Mouse (Mus musculus): Measurements from ENCODE around the gene Abcc2. TPM values are rescaled to one million over a fixed set of nuclear protein-coding genes. Genes with fewer than 3 reads are reported as not detected.

The Abcc2 gene
- polyA plus RNA-seq (2014; fragmentation: Nextera tagmentation; extraction: Ambion mirVana): 4.5 and 5.1 TPM in 2 replicates

- ATAC-seq (replicated peaks; ENCODE audit: low FRiP score): no peak
- Histone ChIP-seq H3K36me3 (ENCODE audit: control insufficient read depth, insufficient read depth, low read length) (no peaks in the 10 kb centered on the region), H3K4me3 (ENCODE audit: low read depth, low read length) (no peak within 1 kb of the TSS), H3K4me1 (replicated peaks; ENCODE audit: control insufficient read depth, insufficient read depth, low read length) (no peaks in the 10 kb centered on the region), H3K9ac (ENCODE audit: low read depth, low read length) (no peak within 1 kb of the TSS), H3K9me3 (ENCODE audit: control insufficient read depth, low read length) (no peaks in the 10 kb centered on the region), H3K27ac (ENCODE audit: low read depth, low read length) (no peak within 1 kb of the TSS), H3K4me2 (peak within 1 kb of the TSS; percentile 29; the same call in 1 of the 2 replicates), H3K27me3 (replicated peaks; ENCODE audit: control insufficient read depth, insufficient read depth, low read length) (no peaks in the 10 kb centered on the region)
- WGBS: 73% methylated on average over 3 of the region's 3 CpGs
- no peak for DNase-seq (ENCODE audit: low spot score)
Observed at GRCm38 (mm10) chr19:43781980-43782379, at the start of gene Abcc2. Gene Abcc2, plus strand, starts transcription at chr19:43782192.

- H3K9me3 ChIP-seq (ENCODE audit: control insufficient read depth, low read length): no peaks in the 10 kb centered on the region
- no peak overlapping the region for H3K9ac ChIP-seq (ENCODE audit: low read depth, low read length)
- H3K36me3 ChIP-seq (ENCODE audit: control insufficient read depth, insufficient read depth, low read length): peaks cover 45% of the 10 kb centered on the region
- H3K4me2 ChIP-seq: no peak overlapping the region
- no peak for ATAC-seq (replicated peaks; ENCODE audit: low FRiP score)
- no peaks in the 10 kb centered on the region for H3K4me1 ChIP-seq (replicated peaks; ENCODE audit: control insufficient read depth, insufficient read depth, low read length)
- H3K27ac ChIP-seq (ENCODE audit: low read depth, low read length): no peak overlapping the region
- WGBS: 93% methylated on average over 10 of the region's 10 CpGs
- no peak for DNase-seq (ENCODE audit: low spot score)
- no peak overlapping the region for H3K4me3 ChIP-seq (ENCODE audit: low read depth, low read length)
- H3K27me3 ChIP-seq (replicated peaks; ENCODE audit: control insufficient read depth, insufficient read depth, low read length): no peaks in the 10 kb centered on the region
Observed at GRCm38 (mm10) chr19:43738409-43738808, 43.6 kb upstream of the Abcc2 start.

- no peaks in the 10 kb centered on the region for H3K27me3 ChIP-seq (replicated peaks; ENCODE audit: control insufficient read depth, insufficient read depth, low read length)
- no peak for DNase-seq (ENCODE audit: low spot score)
- WGBS: 96% methylated on average over 7 of the region's 7 CpGs
- no peak for ATAC-seq (replicated peaks; ENCODE audit: low FRiP score)
- peaks cover 53% of the 10 kb centered on the region for H3K36me3 ChIP-seq (ENCODE audit: control insufficient read depth, insufficient read depth, low read length)
- H3K27ac ChIP-seq (ENCODE audit: low read depth, low read length): no peak overlapping the region
- no peaks in the 10 kb centered on the region for H3K9me3 ChIP-seq (ENCODE audit: control insufficient read depth, low read length)
- H3K4me2 ChIP-seq: no peak overlapping the region
- no peaks in the 10 kb centered on the region for H3K4me1 ChIP-seq (replicated peaks; ENCODE audit: control insufficient read depth, insufficient read depth, low read length)
- no peak overlapping the region for H3K9ac ChIP-seq (ENCODE audit: low read depth, low read length)
- no peak overlapping the region for H3K4me3 ChIP-seq (ENCODE audit: low read depth, low read length)
Observed at GRCm38 (mm10) chr19:43743401-43743800, 38.6 kb upstream of the Abcc2 start.

- no peak for ATAC-seq (replicated peaks; ENCODE audit: low FRiP score)
- Histone ChIP-seq H3K4me3 (ENCODE audit: low read depth, low read length) (no peak overlapping the region), H3K4me1 (replicated peaks; ENCODE audit: control insufficient read depth, insufficient read depth, low read length) (no peaks in the 10 kb centered on the region), H3K36me3 (ENCODE audit: control insufficient read depth, insufficient read depth, low read length) (peaks cover 42% of the 10 kb centered on the region), H3K27ac (ENCODE audit: low read depth, low read length) (no peak overlapping the region), H3K9me3 (ENCODE audit: control insufficient read depth, low read length) (no peaks in the 10 kb centered on the region), H3K9ac (ENCODE audit: low read depth, low read length) (no peak overlapping the region), H3K27me3 (replicated peaks; ENCODE audit: control insufficient read depth, insufficient read depth, low read length) (no peaks in the 10 kb centered on the region), H3K4me2 (no peak overlapping the region)
- WGBS: 64% methylated on average over 3 of the region's 3 CpGs
- DNase-seq (ENCODE audit: low spot score): no peak
Observed at GRCm38 (mm10) chr19:43745740-43746139, 36.3 kb upstream of the Abcc2 start.

- DNase-seq (ENCODE audit: low spot score) (no peak), ATAC-seq (replicated peaks; ENCODE audit: low FRiP score) (no peak)
- H3K27me3 ChIP-seq (replicated peaks; ENCODE audit: control insufficient read depth, insufficient read depth, low read length): no peaks in the 10 kb centered on the region
- no peak overlapping the region for H3K4me3 ChIP-seq (ENCODE audit: low read depth, low read length)
- H3K27ac ChIP-seq (ENCODE audit: low read depth, low read length): no peak overlapping the region
- no peak overlapping the region for H3K4me2 ChIP-seq
- WGBS: 84% methylated on average over 4 of the region's 4 CpGs
- peaks cover 30% of the 10 kb centered on the region for H3K36me3 ChIP-seq (ENCODE audit: control insufficient read depth, insufficient read depth, low read length)
- H3K9me3 ChIP-seq (ENCODE audit: control insufficient read depth, low read length): no peaks in the 10 kb centered on the region
- peaks cover 4% of the 10 kb centered on the region for H3K4me1 ChIP-seq (replicated peaks; ENCODE audit: control insufficient read depth, insufficient read depth, low read length)
- no peak overlapping the region for H3K9ac ChIP-seq (ENCODE audit: low read depth, low read length)
Observed at GRCm38 (mm10) chr19:43747877-43748276, 34.1 kb upstream of the Abcc2 start.

GRCm38 (mm10) chr19:43750008-43750407 is 32.0 kb upstream of the Abcc2 start:
- Histone ChIP-seq H3K27ac (ENCODE audit: low read depth, low read length) (no peak overlapping the region), H3K4me3 (ENCODE audit: low read depth, low read length) (no peak overlapping the region), H3K9ac (ENCODE audit: low read depth, low read length) (no peak overlapping the region), H3K27me3 (replicated peaks; ENCODE audit: control insufficient read depth, insufficient read depth, low read length) (no peaks in the 10 kb centered on the region), H3K4me1 (replicated peaks; ENCODE audit: control insufficient read depth, insufficient read depth, low read length) (peaks cover 11% of the 10 kb centered on the region), H3K4me2 (no peak overlapping the region), H3K9me3 (ENCODE audit: control insufficient read depth, low read length) (no peaks in the 10 kb centered on the region), H3K36me3 (ENCODE audit: control insufficient read depth, insufficient read depth, low read length) (peaks cover 21% of the 10 kb centered on the region)
- DNase-seq (ENCODE audit: low spot score): no peak
- 93% methylated on average over 2 of the region's 2 CpGs for WGBS
- no peak for ATAC-seq (replicated peaks; ENCODE audit: low FRiP score)

GRCm38 (mm10) chr19:43752489-43753225 is 29.3 kb upstream of the Abcc2 start, which contains the start of the genes Cutc and Cox15:
Gene Cutc, plus strand, starts transcription at chr19:43752996.
Gene Cox15, minus strand, starts transcription at chr19:43753000.
- H3K9me3 ChIP-seq (ENCODE audit: control insufficient read depth, low read length): no peaks in the 10 kb centered on the region
- whole genome bisulfite sequencing: under 1% methylated on average over 62 of the region's 62 CpGs
- peak within 1 kb of the TSS; percentile 61 for H3K4me3 ChIP-seq (ENCODE audit: low read depth, low read length)
- H3K9ac ChIP-seq (ENCODE audit: low read depth, low read length): peak within 1 kb of the TSS; percentile 91
- DNase-seq (ENCODE audit: low spot score) (peak; percentile 98), ATAC-seq (replicated peaks; ENCODE audit: low FRiP score) (peak; percentile 90)
- H3K27me3 ChIP-seq (replicated peaks; ENCODE audit: control insufficient read depth, insufficient read depth, low read length): no peaks in the 10 kb centered on the region
- H3K4me2 ChIP-seq: peak within 1 kb of the TSS; percentile 80
- H3K4me1 ChIP-seq (replicated peaks; ENCODE audit: control insufficient read depth, insufficient read depth, low read length): peaks cover 11% of the 10 kb centered on the region
- H3K36me3 ChIP-seq (ENCODE audit: control insufficient read depth, insufficient read depth, low read length): peaks cover 9% of the 10 kb centered on the region
- H3K27ac ChIP-seq (ENCODE audit: low read depth, low read length): peak within 1 kb of the TSS; percentile 92

- Histone ChIP-seq H3K4me2 (peak overlapping the region; percentile 80), H3K27me3 (replicated peaks; ENCODE audit: control insufficient read depth, insufficient read depth, low read length) (no peaks in the 10 kb centered on the region), H3K9me3 (ENCODE audit: control insufficient read depth, low read length) (no peaks in the 10 kb centered on the region), H3K27ac (ENCODE audit: low read depth, low read length) (peak overlapping the region; percentile 92), H3K36me3 (ENCODE audit: control insufficient read depth, insufficient read depth, low read length) (peaks cover 7% of the 10 kb centered on the region), H3K4me1 (replicated peaks; ENCODE audit: control insufficient read depth, insufficient read depth, low read length) (peaks cover 11% of the 10 kb centered on the region), H3K4me3 (ENCODE audit: low read depth, low read length) (peak overlapping the region; percentile 61), H3K9ac (ENCODE audit: low read depth, low read length) (peak overlapping the region; percentile 91)
- 2% methylated on average over 24 of the region's 24 CpGs for WGBS
- peak; percentile 88 for ATAC-seq (replicated peaks; ENCODE audit: low FRiP score)
- no peak for DNase-seq (ENCODE audit: low spot score)
Observed at GRCm38 (mm10) chr19:43753226-43753835, 28.7 kb upstream of the Abcc2 start.

Data from liver, embryonic 11.5 days (tissue).